Mouse (Mus musculus) liver, embryonic 14.5 days (tissue): Measurements from ENCODE around the gene Zbtb16.

Experiments used
- CTCF ChIP-seq: IDR thresholded peaks from 2 replicates; pipeline ENCODE4 v1.5.1; 2016; ENCODE audit warnings: antibody characterized with exemption, low read depth, control low read depth
- EP300 ChIP-seq: IDR thresholded peaks from 2 replicates; pipeline ENCODE4 v1.6.1; 2016; ENCODE audit warnings: antibody characterized with exemption, low read depth

DNA sequence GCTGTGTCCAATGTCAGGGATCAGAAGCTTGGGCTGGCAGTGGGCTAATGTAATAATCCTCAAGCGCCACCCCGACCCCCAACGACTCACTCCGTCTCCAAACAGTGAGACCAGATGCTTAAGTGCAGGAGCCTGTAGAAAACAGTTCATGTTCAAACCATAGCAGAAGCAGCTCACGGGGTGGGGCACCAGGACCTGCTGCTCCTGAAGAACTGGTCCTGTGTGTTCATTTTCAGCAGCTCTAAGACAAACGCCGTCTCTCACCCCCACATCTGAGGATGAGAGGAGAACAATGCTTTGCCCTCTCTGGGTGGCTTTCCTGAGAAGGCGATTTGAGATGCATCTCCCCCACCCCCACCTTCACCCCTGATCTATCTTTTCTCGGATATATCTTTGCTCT lies 29.2 kb upstream of the Zbtb16 start:
- no peak for TF ChIP-seq CTCF
- TF ChIP-seq EP300, result no peak
